Mouse (Mus musculus) MEL (cell line): Measurements from ENCODE around the gene Trp73.

Experiments
- BHLHE40 ChIP-seq: IDR thresholded peaks from 2 replicates; pipeline ENCODE4 v1.6.1; 2012; ENCODE audit warnings: low read depth, mild to moderate bottlenecking, inconsistent platforms, low read length, improper control_type of control experiment, borderline replicate concordance
- CTCF ChIP-seq, 3 experiments: IDR thresholded peaks in 2 of 3; conservative IDR thresholded peaks in 1 of 3; 2 replicates each; pipeline ENCODE4 v1.5.1; 2011 to 2012; ENCODE audit warnings: low read length in 3 of 3, low read depth in 2 of 3, mild to moderate bottlenecking in 2 of 3, improper control_type of control experiment in 1 of 3, inconsistent platforms in 1 of 3, mixed read lengths in 1 of 3, moderate library complexity in 1 of 3; ENCODE audit not compliant: control insufficient read depth in 1 of 3, insufficient read depth in 1 of 3, poor library complexity in 1 of 3, severe bottlenecking in 1 of 3
- EP300 ChIP-seq, 2 experiments: IDR thresholded peaks; 2 replicates each; pipeline ENCODE4 v1.6.1; 2011; ENCODE audit warnings: improper control_type of control experiment in 2 of 2, low read length in 2 of 2, low read depth in 1 of 2, mild to moderate bottlenecking in 1 of 2
- HCFC1 ChIP-seq: IDR thresholded peaks from 2 replicates; pipeline ENCODE4 v1.6.1; 2012; ENCODE audit warnings: low read depth, mild to moderate bottlenecking, inconsistent platforms, low read length, improper control_type of control experiment, moderate library complexity
- MEF2A ChIP-seq: IDR thresholded peaks from 2 replicates; pipeline ENCODE4 v1.6.1; 2014; ENCODE audit warnings: low read depth, mild to moderate bottlenecking, inconsistent platforms, low read length, improper control_type of control experiment; ENCODE audit not compliant: poor library complexity, insufficient replicate concordance, severe bottlenecking; ENCODE audit errors: extremely low read depth
- POLR2AphosphoS2 ChIP-seq: IDR thresholded peaks from 2 replicates; pipeline ENCODE4 v1.6.1; 2011; ENCODE audit warnings: low read length, improper control_type of control experiment

GRCm38 (mm10) chr4:154019571-154019970, 120.4 kb downstream of the Trp73 start:
- TF ChIP-seq CTCF (IDR thresholded peaks at IDR 0.05 in 2 of 3, conservative IDR thresholded peaks at IDR 0.05 in 1 of 3; ENCODE audit: control insufficient read depth in 1 of 3, insufficient read depth in 1 of 3, low read depth in 2 of 3, low read length in 3 of 3, poor library complexity in 1 of 3, severe bottlenecking in 1 of 3) (peak; percentile 58 to 81 (median 74)), HCFC1 (no peak), MEF2A (no peak), EP300 (IDR thresholded peaks at IDR 0.05; ENCODE audit: low read depth in 1 of 2, low read length in 2 of 2) (no peak), BHLHE40 (no peak), POLR2AphosphoS2 (no peak)
